Mouse (Mus musculus): ENCODE results near the gene Tcf7l1. TPM values are rescaled to one million over a fixed set of nuclear protein-coding genes. Genes with fewer than 3 reads are reported as not detected.

The Tcf7l1 gene
- polyA plus RNA-seq, 1 experiment from 2014 or later: 37.1 TPM

- DNase-seq (ENCODE audit: low spot score): no peak
- Histone ChIP-seq H3K9me3 (no peaks in the 10 kb centered on the region), H3K27me3 (replicated peaks; ENCODE audit: low read depth, poor library complexity, severe bottlenecking) (no peaks in the 10 kb centered on the region), H3K36me3 (replicated peaks) (no peaks in the 10 kb centered on the region), H3K27ac (replicated peaks) (no peak overlapping the region), H3K4me1 (no peaks in the 10 kb centered on the region), H3K4me3 (no peak overlapping the region)
- WGBS: 71% methylated on average over 3 of the region's 3 CpGs
These were observed 19.3 kb upstream of the Tcf7l1 start for GRCm38 (mm10) chr6:72808342-72808741.

GRCm38 (mm10) chr6:72803669-72804068, 14.6 kb upstream of the Tcf7l1 start:
- WGBS: 89% methylated on average over 6 of the region's 6 CpGs
- H3K36me3 ChIP-seq (replicated peaks): no peaks in the 10 kb centered on the region
- no peaks in the 10 kb centered on the region for H3K27me3 ChIP-seq (replicated peaks; ENCODE audit: low read depth, poor library complexity, severe bottlenecking)
- DNase-seq (ENCODE audit: low spot score): no peak
- H3K9me3 ChIP-seq: no peaks in the 10 kb centered on the region
- H3K4me1 ChIP-seq: no peaks in the 10 kb centered on the region
- no peak overlapping the region for H3K27ac ChIP-seq (replicated peaks)
- no peak overlapping the region for H3K4me3 ChIP-seq

- Histone ChIP-seq H3K4me3 (no peak overlapping the region), H3K36me3 (replicated peaks) (no peaks in the 10 kb centered on the region), H3K4me1 (no peaks in the 10 kb centered on the region), H3K27me3 (replicated peaks; ENCODE audit: low read depth, poor library complexity, severe bottlenecking) (no peaks in the 10 kb centered on the region), H3K27ac (replicated peaks) (no peak overlapping the region), H3K9me3 (no peaks in the 10 kb centered on the region)
- WGBS: 89% methylated on average over 6 of the region's 6 CpGs
- no peak for DNase-seq (ENCODE audit: low spot score)
These were observed 13.1 kb upstream of the Tcf7l1 start for GRCm38 (mm10) chr6:72802119-72802518.

GRCm38 (mm10) chr6:72800641-72801040, 11.6 kb upstream of the Tcf7l1 start:
- Histone ChIP-seq H3K9me3 (no peaks in the 10 kb centered on the region), H3K4me1 (peaks cover under 1% of the 10 kb centered on the region; the same call in 1 of the 2 replicates), H3K4me3 (no peak overlapping the region), H3K27ac (replicated peaks) (no peak overlapping the region), H3K36me3 (replicated peaks) (no peaks in the 10 kb centered on the region), H3K27me3 (replicated peaks; ENCODE audit: low read depth, poor library complexity, severe bottlenecking) (no peaks in the 10 kb centered on the region)
- WGBS: 46% methylated on average over 2 of the region's 2 CpGs
- no peak for DNase-seq (ENCODE audit: low spot score)

- Histone ChIP-seq H3K4me1 (peaks cover 10% of the 10 kb centered on the region), H3K27me3 (replicated peaks; ENCODE audit: low read depth, poor library complexity, severe bottlenecking) (no peaks in the 10 kb centered on the region; the same call in 1 of the 2 replicates), H3K27ac (replicated peaks) (no peak overlapping the region), H3K36me3 (replicated peaks) (no peaks in the 10 kb centered on the region), H3K9me3 (no peaks in the 10 kb centered on the region), H3K4me3 (no peak overlapping the region)
- DNase-seq (ENCODE audit: low spot score): no peak
These were observed 8.7 kb upstream of the Tcf7l1 start for GRCm38 (mm10) chr6:72797763-72798162.

- H3K27ac ChIP-seq (replicated peaks): peak overlapping the region; percentile 14; the same call in 1 of the 2 replicates
- 49% methylated on average over 16 of the region's 16 CpGs for WGBS
These were observed 6.4 kb upstream of the Tcf7l1 start for GRCm38 (mm10) chr6:72795444-72795843.

GRCm38 (mm10) chr6:72794870-72795269, 5.8 kb upstream of the Tcf7l1 start:
- H3K36me3 ChIP-seq (replicated peaks): no peaks in the 10 kb centered on the region
- WGBS: 47% methylated on average over 7 of the region's 7 CpGs
- H3K27ac ChIP-seq (replicated peaks): no peak overlapping the region
- no peaks in the 10 kb centered on the region for H3K9me3 ChIP-seq
- peak overlapping the region; percentile 15; the same call in 1 of the 2 replicates for H3K4me3 ChIP-seq
- H3K4me1 ChIP-seq: peaks cover 11% of the 10 kb centered on the region
- H3K27me3 ChIP-seq (replicated peaks; ENCODE audit: low read depth, poor library complexity, severe bottlenecking): peaks cover 6% of the 10 kb centered on the region; the same call in 1 of the 2 replicates
- DNase-seq (ENCODE audit: low spot score): no peak

More at GRCm38 (mm10) chr6:72795444-72795843, 6.4 kb upstream of the Tcf7l1 start:
- Histone ChIP-seq H3K4me3 (peak overlapping the region; percentile 15; the same call in 1 of the 2 replicates), H3K27me3 (replicated peaks; ENCODE audit: low read depth, poor library complexity, severe bottlenecking) (peaks cover 2% of the 10 kb centered on the region; the same call in 1 of the 2 replicates), H3K36me3 (replicated peaks) (no peaks in the 10 kb centered on the region), H3K9me3 (no peaks in the 10 kb centered on the region), H3K4me1 (peaks cover 10% of the 10 kb centered on the region)
- peak; percentile 21 for DNase-seq (ENCODE audit: low spot score)

- DNase-seq (ENCODE audit: low spot score): no peak
- 93% methylated on average over 8 of the region's 8 CpGs for WGBS
- H3K9me3 ChIP-seq: no peaks in the 10 kb centered on the region
- H3K4me3 ChIP-seq: no peak overlapping the region
- H3K27ac ChIP-seq (replicated peaks): no peak overlapping the region
- H3K27me3 ChIP-seq (replicated peaks; ENCODE audit: low read depth, poor library complexity, severe bottlenecking): peaks cover 6% of the 10 kb centered on the region; the same call in 1 of the 2 replicates
- H3K4me1 ChIP-seq: peaks cover 21% of the 10 kb centered on the region
- no peaks in the 10 kb centered on the region for H3K36me3 ChIP-seq (replicated peaks)
These were observed 3.6 kb upstream of the Tcf7l1 start for GRCm38 (mm10) chr6:72792641-72793040.

GRCm38 (mm10) chr6:72787948-72788891, 834 bp downstream of the Tcf7l1 start:
- DNase-seq (ENCODE audit: low spot score): peak; percentile 78
- WGBS: under 1% methylated on average over 69 of the region's 69 CpGs
- peaks cover 26% of the 10 kb centered on the region for H3K4me1 ChIP-seq
- peaks cover 6% of the 10 kb centered on the region; the same call in 1 of the 2 replicates for H3K27me3 ChIP-seq (replicated peaks; ENCODE audit: low read depth, poor library complexity, severe bottlenecking)
- H3K9me3 ChIP-seq: no peaks in the 10 kb centered on the region
- peak overlapping the region; percentile 97 for H3K27ac ChIP-seq (replicated peaks)
- H3K36me3 ChIP-seq (replicated peaks): peaks cover 31% of the 10 kb centered on the region
- peak overlapping the region; percentile 92 for H3K4me3 ChIP-seq

GRCm38 (mm10) chr6:72787322-72787947, 1.6 kb downstream of the Tcf7l1 start:
- under 1% methylated on average over 19 of the region's 19 CpGs for WGBS
- Histone ChIP-seq H3K27me3 (replicated peaks; ENCODE audit: low read depth, poor library complexity, severe bottlenecking) (peaks cover 6% of the 10 kb centered on the region; the same call in 1 of the 2 replicates), H3K27ac (replicated peaks) (peak overlapping the region; percentile 97), H3K4me1 (peaks cover 26% of the 10 kb centered on the region), H3K4me3 (peak overlapping the region; percentile 92), H3K9me3 (no peaks in the 10 kb centered on the region), H3K36me3 (replicated peaks) (peaks cover 39% of the 10 kb centered on the region)
- DNase-seq (ENCODE audit: low spot score): peak; percentile 28

GRCm38 (mm10) chr6:72783780-72784179, 5.3 kb downstream of the Tcf7l1 start:
- WGBS: 92% methylated on average over 4 of the region's 4 CpGs
- DNase-seq (ENCODE audit: low spot score): no peak
- peaks cover 24% of the 10 kb centered on the region for H3K4me1 ChIP-seq
- H3K27ac ChIP-seq (replicated peaks): no peak overlapping the region
- no peak overlapping the region for H3K4me3 ChIP-seq
- no peaks in the 10 kb centered on the region; the same call in 1 of the 2 replicates for H3K27me3 ChIP-seq (replicated peaks; ENCODE audit: low read depth, poor library complexity, severe bottlenecking)
- peaks cover 76% of the 10 kb centered on the region for H3K36me3 ChIP-seq (replicated peaks)
- H3K9me3 ChIP-seq: peaks cover 11% of the 10 kb centered on the region
